Mouse (Mus musculus): Measurements from ENCODE around the gene Pde5a.

Pde5a gene

DNA sequence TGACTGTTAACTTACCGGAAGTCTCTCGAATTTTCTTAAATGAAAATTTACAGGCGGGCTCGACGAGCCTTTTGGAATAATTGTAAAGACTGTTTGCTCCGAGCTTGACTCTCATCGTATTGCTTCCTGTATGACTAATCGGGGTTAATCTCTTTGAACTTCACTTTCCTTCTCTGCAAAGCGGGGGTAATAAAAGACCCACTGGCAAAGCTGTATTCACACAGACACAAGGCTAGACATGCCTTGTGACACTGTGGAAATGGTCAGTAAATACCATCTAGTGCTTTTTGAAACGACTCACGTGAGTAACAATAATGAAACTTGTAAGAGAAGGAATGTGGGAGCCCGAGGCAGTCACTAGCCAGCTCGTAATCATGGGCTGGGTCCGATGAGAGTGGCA lies 35.0 kb downstream of the Pde5a start:
- DNase-seq (ENCODE audit: low spot score in 2 of 2): no peak

DNA sequence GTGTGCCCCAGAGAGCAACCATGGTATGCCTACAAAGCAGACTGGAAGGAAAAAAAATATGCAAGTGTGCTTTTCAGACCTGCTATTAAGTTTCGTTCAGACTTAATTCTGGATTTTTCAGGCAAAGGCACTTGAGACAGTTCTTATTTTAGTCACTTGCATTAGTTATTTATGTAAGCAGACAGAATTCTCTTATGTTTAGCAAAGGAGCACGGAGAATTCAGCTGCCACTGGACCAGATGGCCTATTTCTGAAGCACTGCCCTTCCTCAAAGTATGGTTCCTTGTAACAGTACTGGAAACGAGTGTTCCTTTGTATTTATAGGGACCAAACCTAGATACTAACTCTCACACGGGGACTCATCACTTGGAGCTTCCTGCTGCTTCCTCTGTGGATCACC lies 38.2 kb downstream of the Pde5a start:
- DNase-seq (ENCODE audit: low spot score in 2 of 2): peak; percentile 8 to 12

DNA sequence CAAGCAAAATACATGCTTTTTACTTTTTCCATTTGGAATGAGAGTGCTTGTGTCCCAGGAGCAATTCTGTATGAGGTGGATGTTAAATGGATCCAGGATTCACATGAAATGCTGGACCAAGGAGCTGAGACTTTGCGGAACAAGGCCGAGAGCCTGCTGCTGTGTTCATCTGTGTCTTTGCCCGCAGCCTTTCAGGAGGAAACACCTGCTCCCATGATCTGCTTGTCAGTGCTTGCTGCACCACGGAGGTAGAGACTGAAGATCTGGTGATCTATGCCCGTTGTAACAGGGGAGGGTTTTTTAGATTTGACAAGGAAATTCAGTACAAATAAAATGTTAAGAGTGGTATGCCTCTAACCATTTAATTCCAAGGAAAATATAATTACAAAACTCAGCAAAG lies 39.1 kb downstream of the Pde5a start:
- no peak for DNase-seq (ENCODE audit: low spot score in 2 of 2)

DNA sequence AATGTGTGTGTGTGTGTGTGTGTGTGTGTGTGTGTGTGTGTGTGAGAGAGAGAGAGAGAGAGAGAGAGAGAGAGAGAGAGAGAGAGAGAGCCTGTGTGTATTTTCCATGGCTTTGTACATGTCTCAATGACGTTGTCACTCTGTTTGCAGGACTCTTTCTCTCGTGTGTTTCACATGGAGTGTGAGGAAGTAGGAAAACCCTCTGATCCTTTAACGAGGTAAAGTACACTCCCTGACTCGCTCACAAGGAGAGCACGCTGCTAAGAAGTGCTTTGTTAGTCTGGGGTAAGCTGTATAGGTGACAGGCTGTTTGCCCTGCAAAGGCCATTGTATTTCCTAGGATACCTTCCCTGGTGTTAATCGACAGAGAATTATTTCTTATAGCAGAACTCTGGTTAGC lies 52.7 kb downstream of the Pde5a start:
- DNase-seq (ENCODE audit: low spot score in 2 of 2): no peak

DNA sequence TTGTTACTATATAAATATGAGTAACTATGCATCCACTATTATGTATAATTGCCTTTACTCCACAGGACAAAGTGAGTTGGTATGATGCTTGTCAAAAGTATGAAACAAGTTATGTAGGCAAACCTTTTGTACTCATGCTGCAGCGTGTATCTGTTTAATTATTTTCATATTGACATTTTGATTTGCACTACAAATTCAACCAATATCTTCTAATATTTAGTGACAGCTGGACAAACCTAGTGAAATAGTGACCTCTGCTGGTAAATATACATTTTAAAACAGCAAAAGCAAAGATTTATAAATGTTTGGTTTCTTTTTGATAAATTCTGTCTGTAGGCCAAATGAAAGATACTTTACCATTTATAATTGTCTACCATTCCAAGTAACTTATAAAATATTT lies 55.5 kb downstream of the Pde5a start:
- no peak for DNase-seq (ENCODE audit: low spot score in 2 of 2)

DNA sequence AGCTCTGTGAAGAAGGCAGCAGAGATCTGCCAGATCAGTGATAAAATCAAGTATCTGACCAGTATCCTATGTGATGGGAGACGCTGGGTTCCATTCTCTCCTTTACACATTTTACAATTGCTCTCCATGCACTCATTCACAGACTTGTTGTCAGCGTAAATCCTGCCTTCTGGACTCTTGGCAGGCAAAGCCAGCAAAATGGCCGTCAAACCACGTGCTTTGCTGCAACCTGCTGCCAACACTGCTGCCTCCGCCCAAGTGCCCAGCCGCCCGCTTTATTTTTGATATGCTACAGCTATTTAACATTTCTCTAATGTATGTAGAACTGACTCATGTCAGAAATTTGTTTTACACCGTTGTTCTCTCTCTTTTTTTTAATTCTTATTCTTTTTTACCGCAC lies 59.6 kb downstream of the Pde5a start:
- DNase-seq (ENCODE audit: low spot score in 2 of 2): peak; percentile 64 to 70

DNA sequence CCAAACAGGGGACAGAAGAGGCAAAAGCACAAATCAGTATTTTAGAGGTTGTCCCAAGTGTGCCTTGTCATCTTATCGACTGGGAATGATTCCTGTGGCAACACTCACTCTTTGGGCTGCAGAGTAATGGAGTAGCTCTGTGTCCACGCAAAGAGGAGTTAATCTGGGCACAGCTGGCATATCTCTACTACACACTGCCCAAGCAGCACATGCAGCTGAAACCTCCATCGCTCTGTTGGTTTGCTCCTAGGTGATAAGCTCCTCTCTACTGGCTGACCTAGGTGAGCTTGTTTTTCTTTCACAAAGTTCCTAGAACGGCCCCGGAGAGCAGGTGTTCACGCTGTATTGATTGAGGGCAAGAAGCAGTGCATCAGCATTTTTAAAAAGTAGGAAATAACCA lies 60.8 kb downstream of the Pde5a start:
- no peak for DNase-seq (ENCODE audit: low spot score in 2 of 2)

DNA sequence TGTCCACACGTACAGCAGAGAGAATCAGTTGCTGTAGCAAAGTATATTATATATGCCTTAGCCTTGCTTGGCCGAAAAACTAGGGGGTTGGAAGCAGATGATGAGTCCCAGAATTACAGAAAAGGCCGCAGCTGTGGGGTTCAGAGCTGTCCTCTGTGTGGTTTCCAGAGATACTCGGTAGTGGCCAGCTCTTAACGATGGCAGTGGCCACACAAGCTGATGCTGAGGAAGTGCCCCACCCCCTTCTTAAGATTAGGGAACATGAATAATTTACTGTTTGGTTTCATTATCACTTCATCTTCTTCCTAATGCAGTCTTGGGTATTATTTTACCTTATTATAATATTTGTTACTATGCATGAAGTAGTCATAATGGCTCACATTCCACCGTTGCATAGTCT lies 71.3 kb downstream of the Pde5a start:
- DNase-seq (ENCODE audit: low spot score in 2 of 2): no peak

DNA sequence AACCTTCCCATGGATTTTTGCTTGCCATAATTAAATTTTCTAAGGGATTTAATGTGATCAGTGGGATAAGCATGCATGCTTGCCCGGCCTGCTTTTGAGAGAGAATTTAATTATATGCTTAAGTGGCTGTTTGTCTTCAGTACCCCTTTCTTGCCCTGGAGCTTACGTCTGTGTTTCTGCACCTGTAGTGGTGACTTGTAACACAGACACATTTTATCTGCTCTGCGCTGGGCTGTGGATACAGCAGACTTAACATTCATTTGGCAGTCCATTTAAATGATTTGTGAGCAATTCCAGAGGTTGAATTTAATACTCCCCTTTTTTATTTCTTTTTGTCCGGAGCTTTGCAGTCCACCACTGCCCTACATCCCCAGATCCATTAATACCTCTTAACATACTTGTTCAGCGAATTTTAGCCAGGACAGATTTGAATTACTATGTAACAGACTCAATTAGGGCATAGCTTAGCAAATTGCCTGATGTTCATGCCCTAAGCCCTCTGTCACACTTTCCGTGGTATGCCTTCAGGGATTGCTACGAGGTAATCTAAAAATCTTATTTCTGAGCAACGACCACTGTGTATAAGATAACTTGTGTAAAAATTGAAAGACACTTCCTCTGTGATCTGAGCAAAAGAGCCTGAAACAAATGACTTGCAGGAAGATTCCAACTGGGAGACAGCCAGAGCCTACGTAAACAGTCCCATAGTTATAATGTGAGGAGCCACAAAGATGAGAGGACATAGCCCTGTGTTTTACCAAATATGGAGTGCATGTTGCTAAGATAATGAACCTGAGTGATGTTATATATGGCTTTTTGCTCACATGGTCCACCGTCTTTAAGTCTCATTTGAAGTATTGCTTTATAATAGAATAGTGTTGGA lies 72.0 kb downstream of the Pde5a start:
- no peak for DNase-seq (ENCODE audit: low spot score in 2 of 2)

DNA sequence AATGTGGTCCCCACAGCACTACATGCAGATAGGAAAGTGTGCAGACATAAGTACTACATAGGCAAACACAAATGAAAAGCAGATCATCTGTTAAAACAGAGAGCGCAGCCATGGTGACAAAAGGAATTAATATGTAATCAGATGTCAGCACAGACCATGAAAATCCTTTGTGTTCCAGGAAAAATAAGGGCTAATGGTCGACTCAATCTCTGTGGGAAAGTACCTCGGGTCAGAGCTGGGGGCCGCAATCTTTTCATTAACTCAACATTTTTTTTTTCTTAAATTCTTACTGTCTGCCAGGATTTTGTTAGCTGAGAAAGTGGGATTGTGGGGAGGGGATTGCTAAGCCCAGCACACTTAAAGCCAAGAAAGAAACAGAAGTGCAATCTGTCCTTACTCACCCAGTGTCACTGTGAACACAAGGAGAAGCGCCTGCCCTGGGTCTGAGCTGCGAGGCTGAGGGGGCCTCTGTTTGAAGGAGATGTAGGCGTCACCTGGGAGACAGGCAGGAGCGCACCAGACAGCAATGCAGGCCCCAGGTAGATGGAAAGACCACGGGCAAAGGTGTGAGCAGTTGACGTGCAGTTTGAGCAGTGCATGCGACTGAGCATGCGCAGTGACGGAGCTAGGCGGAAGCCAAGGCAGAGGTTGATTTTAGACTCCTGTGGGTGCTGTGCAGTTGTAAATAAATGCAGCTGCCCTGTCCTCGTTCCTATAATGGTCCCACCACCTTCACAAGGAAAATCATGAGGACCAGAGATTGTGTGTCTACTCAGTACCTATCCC lies 72.9 kb downstream of the Pde5a start:
- DNase-seq (ENCODE audit: low spot score in 2 of 2): no peak

DNA sequence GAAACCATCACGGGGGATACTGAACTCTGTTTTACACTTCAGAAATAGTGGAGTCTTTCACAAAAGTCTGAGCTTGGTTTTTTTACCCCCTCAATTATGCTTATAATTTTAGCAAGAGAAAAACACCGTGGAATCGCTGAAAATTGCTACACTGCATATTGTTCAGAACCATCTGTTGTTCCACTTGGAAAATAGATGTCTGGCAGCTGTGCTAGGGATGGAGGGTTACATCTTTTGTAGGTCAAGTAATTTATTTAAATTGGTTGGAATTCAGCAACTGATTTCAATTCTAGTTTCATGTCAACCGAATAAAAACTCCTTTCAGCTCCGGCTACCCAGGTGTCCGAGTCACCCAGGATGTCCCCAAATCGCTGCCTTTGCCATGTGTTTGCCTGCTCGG lies 78.6 kb downstream of the Pde5a start:
- DNase-seq (ENCODE audit: low spot score in 2 of 2): peak; percentile 20 to 23

DNA sequence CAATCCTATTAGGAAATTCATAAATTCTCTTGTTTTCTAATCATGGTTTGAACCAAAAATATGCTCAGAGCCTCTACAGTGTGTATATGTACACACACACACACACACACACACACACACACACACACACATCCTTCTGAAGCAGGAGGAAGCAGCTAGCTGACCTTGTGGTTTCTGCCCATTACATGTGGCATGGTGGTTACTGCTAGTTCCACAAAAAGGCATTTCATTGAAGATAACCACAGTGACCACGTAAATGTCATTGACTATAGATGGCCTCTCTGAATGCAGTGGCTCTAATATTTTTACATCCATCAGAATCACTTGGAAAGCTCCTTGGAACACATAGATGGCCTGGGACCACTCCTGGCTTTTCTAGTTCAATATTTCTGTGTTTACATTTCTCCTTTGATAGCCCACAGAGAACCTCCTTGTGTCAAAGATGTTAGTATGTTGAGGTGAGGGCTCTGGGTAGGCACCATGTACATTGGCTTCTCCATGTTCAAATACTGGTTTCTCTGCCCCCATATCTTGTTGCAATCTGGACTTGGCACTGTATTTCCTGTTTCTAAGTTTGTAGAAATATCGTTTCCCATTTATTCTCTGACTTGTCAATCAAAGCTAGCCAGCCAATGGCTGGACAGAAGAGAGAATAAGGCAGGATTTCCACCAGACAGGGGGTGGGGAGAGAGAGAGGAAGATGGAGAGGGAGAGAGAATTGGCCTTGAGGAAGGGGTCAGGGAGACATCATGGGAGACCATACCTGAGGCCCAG lies 81.5 kb downstream of the Pde5a start:
- DNase-seq (ENCODE audit: low spot score in 2 of 2): no peak

DNA sequence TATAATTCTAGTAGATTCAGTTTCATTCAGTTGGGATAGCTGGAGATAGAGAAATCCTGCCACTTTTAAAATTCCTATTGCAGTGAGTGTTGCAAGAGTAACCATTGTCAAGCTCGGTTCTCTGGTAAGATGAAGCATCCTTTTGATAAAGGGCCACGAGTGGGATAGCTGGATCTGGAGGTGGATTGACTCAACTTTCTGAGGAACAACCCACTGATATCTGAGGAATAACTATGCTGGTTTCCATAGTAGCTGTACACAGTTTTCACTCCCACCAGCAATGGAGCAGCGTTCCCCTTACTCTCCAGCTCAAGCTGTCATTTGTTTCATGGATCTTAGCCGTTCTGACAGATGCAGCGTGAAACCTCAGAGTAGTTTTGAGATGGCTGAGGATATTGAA lies 82.2 kb downstream of the Pde5a start:
- DNase-seq (ENCODE audit: low spot score in 2 of 2): peak in 1 of 2 experiments; percentile 13

DNA sequence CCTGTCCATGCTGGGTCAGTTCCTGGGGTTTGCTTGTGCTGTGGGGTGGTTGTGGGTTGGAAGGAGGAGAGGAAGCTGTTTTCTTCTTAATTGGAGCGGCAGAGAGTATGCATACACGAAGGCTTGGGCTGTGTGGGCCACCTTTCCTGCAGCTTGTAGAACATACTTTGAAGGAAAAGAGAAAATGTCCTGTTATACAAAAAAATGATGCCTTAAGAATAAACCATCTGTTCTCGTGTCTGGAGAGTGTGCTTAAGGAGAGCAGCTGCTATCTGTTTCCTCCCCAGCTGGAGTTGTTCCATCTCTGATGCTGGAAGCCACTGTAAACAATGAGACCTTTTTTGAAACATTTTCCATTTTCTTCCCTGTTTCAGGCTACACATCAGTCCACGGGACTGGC lies 85.8 kb downstream of the Pde5a start:
- DNase-seq (ENCODE audit: low spot score in 2 of 2): peak; percentile 33 to 63

DNA sequence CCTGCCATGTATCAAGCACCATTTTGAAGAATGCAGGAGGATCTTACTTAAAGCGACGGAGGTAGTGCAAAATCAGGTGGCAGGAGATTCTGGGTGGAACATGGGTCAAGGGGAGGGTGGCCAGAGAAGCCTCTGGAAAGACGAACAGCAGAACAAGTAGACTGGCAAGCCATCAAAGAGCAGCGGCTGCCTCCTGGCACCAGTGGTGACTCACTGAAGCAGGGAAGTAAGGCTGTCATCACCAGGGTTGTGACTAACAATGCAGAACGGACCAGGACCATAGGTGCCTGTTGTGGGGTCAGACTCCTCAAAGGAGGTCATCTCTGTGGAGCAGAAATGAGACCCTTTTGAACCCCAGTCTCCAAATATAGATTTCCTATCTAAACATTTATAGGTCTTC lies 89.5 kb downstream of the Pde5a start:
- no peak for DNase-seq (ENCODE audit: low spot score in 2 of 2)

DNA sequence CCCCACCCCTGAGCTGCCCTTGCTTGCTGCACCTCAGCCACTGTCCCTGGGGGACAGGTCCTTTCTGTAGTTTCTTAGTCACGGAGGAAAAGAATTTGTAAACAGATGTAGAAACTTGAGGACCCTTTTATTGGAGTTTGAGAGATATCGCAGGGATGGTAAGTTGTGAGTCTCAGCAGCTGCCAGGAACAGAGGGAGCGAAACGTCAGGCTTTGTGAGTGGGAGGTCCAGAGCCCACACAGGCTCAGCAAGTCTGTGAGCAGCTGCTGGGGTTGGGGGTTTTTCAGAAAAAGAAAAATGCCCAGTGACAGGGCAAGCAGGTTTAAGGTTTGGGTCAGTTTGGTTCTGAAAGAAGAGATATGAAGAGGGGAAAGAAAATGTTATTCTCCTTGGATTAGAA lies 92.0 kb downstream of the Pde5a start:
- no peak for DNase-seq (ENCODE audit: low spot score in 2 of 2)

DNA sequence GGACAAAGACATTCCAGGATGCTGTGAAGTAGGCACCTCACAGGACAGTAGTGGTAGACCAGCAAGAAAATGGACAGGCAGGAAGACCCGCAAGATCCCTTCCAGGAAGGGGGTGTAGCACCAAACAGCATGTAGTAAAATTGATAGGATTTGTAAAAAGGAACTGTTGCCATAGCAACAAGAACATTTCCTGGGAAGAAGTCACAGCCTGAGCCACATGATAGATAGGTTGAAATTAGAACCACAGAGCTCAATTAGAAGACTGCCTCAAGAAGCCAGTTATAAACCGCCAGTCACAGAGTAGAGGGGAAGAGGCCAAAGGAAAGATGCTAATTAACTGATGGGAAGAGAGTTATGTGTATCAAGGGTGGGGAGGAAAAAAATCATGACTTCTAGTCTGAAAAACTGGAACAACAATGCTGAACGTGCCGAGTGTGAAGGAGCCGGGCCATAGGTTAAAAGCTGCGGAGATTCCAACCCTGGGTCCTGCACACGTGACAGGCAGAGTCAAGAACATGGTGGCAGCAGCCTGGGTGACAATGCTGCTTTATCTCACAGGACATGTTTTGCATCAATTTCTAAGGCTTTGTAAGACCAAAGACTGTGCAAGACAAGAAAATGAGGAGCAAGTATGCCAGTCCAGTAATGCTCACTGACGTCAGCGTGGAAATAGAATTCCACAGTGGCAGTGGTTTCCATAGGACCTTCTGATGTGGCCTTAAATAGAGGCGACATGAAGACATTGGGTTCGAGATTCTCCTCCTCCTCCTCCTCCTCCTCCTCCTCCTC lies 99.7 kb downstream of the Pde5a start:
- no peak for DNase-seq (ENCODE audit: low spot score in 2 of 2)

DNA sequence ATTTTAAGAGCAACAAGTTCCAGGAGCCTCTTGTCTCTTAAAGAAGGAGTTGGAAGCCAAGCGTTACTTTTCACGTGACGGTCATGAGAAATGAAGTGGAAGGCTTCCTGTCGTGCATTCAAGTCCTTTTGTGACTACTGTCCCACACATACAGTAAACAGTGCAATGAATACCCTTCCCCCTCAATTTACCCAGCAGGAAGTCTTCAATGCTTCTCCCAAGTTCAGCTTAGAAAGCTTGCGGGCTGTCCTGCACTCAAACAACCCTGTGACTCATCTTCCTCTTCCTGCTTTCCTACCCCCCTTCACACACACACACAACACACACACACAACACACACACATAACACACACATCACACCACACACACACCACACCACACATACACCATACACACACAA lies 105.8 kb downstream of the Pde5a start:
- DNase-seq (ENCODE audit: low spot score in 2 of 2): no peak

DNA sequence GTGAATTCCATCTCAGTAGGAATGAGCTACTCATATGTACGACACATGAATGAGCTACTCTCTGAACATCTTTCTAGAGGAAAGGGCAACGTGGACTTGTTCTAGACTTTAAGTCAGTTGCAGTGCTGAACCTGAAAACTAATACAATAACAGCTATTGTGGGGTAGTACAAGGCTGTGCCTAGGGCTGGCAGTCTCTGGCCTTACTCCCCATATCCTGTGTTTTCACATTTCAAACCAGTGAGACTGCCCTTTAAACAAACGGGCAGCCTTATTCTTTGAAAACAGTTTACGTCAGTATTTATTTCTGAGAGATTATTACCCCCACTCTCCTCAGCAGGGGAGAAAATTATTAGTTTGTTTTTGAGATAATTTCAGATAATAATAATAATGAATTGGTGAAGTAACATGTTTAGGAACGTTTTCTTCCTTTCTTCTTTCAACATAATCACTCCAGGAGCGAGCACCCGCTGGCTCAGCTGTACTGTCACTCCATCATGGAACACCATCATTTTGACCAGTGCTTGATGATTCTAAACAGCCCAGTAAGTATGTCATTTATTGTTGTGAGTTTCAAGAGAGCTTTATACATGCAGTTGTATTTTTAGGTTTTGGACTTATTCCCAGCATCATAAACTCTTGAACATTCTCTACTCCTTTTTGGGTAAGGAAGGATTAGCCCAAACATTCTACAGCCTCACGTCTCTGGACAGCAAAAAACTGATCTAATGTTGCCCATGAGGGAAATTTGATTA lies 106.5 kb downstream of the Pde5a start:
- DNase-seq (ENCODE audit: low spot score in 2 of 2): no peak

DNA sequence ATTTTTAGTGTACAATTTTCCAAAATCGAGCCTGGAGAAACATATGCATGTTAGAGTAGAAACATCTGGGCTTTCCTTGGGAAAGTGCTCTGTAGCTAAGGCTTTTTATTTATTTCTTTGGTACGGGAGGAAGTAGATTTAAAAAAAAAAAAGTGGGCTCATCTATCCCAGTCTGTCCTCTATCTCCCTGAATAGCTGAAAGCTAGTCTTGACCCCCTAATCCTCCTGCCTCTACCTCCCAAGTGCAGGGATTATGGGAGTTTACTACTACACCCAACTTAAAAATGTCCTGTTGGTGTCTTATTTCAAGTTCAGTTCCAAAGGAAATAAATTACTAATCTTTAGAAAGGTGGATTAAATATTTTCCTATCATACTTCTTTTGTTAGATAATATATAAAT lies 108.9 kb downstream of the Pde5a start:
- no peak for DNase-seq (ENCODE audit: low spot score in 2 of 2)
